Mouse (Mus musculus): ENCODE data around the gene Hpcal1. TPM values are rescaled to one million over a fixed set of nuclear protein-coding genes. Genes with fewer than 3 reads are reported as not detected.
"Not testable (repeated sequence)": the region's sequence is repeated elsewhere in the genome, so short reads cannot be mapped to it uniquely, and the experiment has no call there.

The Hpcal1 gene
- total RNA-seq, 4 experiments from 2014 or later: 3.4 to 3.9 (median 3.5) TPM

DNA sequence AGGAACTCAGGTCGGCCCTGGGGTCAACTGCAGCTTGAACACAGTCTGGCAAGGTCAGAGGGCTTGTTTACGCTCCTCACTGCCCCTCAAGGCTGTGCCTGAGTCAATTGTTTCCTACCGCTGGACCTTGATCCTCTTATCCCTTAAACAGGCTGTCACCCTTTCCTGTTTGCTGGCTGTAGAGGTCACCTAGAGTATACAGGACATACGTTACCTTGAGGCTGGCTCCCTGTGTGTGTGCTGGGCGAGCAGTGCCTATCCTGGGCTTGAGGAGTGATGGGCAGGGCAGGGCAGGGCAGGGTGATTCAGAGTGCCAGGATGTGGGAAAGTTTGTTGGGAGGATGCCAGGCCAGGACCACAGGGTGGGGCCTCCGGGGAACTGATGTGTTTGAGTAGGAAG is 47.8 kb downstream of the Hpcal1 start:
- no peak for DNase-seq (ENCODE audit: low spot score in 2 of 2)

DNA sequence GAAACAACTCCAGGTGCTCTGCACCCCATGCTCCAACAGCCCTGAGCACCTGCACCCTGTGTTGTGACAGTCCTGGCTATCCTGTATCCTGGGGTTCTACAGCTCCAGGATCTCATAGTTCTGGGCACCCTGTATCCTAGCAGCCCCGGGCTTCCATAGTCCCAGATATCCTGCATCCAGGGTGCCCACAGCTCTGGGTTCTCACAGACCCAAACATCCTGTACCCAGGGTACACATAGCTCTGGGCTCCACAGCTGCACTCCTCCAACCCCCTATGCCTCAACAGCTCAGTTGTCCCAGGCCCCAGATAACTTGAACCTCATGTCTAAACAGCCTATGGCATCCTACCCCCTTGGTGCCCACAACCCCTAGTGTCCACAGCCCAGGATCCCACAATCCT is 49.6 kb downstream of the Hpcal1 start:
- no peak for DNase-seq (ENCODE audit: low spot score in 2 of 2)

DNA sequence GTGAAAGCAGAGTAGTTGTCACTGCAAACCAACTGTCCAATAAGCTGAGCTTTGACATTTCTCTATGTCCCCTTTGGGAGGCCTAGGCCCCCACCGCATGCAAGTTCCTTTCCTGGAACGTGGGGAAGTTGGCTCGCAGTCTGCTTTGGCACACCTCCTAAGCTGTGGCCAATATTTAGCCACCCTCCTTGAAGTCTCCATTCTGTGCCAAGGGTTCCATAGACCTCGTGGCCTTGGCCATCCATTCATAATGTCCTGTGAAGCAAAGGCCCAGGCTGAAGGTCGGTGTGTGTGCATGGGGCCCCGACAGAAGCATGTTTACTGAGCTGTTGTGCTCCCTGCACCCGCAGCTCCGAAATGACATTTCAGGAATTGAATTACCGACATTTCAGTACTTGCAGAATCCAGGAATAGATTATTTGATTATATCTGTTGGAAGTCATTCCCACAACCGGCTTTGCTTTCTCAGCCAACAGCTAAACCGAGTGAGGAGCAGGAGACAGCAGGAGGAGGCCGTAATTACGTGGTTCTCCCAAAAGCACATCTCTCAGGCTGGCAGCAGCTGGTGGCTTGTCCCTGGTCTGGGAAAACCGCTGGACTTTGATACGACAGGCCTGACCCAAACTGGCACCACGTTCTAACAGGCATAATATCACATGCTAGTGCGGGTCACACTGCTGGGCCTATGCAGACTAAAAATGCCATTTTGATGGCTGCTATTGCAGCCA is 51.1 kb downstream of the Hpcal1 start:
- peak in 1 of 2 experiments; percentile 28 for DNase-seq (ENCODE audit: low spot score in 2 of 2)

DNA sequence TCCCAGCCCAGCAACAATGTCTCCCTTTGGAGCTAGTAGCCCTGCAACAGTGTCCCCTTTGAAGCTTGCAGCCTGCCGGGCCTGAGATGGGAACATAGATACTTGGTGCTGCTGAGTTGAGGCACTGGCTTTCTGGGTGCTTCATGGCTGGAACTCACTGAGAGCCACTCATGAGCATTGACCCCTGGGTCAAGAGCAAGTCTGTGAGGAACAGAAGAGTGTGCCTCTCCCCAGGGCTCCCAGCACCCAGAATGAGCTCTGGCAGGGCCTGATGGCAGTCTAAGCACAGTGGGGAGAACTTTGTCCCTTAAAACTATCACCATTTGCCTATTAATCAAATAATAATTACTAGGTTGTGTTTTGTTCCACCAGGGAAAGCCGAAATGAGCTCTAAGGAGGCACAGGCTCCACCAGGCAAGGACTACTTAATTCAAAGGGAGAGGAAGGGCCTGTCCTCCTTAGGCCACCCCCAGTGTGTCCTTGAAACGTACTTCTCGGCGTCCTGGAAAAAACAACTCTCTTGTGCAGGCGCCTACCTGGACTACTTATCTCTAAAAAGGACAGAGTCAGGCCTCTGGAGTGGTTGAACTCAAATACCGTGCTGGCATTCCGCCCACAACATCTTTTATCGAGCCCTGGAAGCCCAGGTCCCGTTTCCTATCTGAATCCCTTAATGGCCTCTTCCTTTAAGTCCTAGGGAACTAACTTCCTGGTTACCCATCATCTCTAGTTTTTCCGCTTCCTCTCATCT is 52.1 kb downstream of the Hpcal1 start:
- no peak for DNase-seq (ENCODE audit: low spot score in 2 of 2)

DNA sequence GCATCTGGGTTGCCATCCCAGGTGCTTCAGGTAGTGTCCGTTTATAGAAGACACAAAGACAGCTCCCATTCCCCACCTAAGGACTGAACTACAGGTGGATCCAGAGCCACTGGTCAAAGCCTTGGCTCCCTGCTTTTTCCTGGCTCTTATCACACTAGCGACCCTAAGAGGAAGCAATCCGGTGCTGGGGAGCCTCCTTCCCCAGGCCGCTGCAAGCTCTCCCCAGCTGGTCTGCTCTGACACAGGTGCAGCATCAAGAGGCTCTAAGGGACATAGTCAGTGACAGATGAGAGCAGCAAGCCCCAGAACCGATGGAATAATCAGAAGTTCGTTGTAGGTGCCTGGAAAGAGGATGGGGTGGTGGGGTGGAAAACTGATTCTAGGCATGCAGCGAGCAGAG is 54.8 kb downstream of the Hpcal1 start:
- no peak for DNase-seq (ENCODE audit: low spot score in 2 of 2)

DNA sequence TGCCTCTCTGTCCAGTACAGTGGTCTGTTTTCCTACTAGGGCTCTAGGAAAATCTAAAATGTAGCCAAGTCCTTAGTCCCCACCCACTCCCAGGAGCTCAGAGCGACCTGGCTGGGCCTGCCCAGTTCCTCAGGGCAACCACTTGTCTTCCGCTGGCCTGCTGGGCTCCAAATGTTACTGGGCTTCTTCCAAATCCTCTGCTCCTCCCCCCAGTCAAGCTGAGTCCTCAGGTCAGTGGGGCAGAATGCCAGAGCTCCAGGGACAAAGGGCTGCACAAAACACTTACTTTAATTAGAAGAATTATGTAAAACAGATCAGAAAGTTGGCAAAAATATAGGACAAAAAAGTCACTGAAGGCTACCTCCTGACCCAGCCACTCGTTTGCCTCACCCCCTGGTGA is 56.1 kb downstream of the Hpcal1 start:
- DNase-seq (ENCODE audit: low spot score in 2 of 2): peak; percentile 31 to 59

DNA sequence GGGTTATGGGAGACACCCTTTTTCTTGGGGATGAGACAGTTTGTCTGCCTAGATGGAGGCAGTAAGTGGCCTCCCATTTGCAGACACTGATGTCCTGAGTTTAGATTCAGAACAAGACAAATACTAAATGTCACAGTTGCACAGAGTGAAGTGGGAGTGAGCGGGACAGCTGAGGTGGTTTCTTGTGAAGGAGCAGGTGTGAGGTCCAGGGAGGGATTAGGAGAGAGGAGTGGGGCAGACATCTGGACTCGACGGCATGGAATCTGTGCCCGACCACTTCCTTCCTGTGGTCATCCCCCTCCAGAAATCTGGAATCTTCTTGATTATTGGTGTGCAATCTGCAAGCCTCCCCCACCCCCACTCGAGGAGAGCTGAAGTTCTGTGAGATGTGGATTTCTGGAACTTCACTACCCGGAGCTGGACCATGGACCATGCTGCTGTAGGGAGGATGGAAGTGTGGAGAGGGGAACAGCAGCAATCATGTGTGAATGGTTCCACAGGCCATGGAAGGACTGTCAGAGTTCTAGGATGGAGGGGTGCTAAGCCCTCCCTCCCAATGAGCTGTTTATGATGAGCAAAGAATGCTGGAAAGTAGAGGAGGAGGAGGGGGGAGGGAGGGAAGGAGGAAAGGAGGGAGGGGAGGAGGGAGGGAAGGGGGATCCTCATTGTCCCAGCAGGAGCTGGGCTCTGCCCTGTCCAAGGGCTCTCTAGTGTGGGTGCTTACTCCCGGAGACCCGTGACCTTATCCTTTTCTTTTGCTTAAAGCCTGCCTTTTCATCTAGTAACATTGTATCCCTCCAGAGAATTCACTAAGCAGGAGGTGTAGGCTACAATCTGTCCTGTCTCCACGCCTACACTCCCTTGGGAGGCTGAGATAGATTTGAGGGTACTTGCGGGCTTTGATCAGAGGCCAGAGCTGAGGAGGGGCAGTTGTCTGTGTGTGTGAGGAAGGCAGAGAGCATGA is 56.8 kb downstream of the Hpcal1 start:
- no peak for DNase-seq (ENCODE audit: low spot score in 2 of 2)

DNA sequence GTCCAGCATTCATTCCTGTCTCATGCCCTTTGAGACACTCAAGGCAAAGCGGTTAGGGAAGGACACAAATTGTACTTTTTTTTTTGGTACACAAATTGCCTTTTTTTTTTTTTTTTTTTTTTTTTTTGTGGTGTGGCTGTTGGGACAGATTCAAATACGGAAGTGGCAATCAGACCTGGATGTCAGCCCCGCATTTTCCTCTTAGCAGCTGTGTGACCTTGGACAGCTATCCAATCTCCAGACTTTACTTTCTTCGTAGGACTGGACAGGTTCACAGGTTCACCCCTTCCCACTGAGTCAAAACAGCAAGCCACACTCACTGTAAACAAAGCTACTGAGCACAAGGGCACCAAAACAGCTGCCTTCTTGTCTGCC is 57.5 kb downstream of the Hpcal1 start:
- no peak for DNase-seq (ENCODE audit: low spot score in 2 of 2)

DNA sequence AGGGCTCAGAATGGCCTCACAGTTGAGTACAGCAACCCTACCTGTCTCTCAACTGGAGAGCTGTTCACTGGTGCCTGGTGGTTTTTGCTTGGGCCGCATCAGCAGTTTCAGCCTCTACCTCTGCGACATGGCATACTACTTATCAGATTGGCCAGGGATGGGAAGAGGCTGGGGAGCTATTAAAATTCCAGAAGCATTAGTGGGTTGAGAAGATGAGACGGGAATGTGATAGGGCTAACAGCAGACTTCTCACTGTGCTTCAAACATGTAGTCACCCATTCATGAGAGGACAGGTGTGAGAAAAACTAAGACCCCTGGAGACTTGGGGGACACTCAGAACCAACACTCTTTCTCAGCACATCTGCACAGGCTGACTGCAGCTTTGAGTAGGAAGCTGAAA is 59.1 kb downstream of the Hpcal1 start:
- DNase-seq (ENCODE audit: low spot score in 2 of 2): no peak

DNA sequence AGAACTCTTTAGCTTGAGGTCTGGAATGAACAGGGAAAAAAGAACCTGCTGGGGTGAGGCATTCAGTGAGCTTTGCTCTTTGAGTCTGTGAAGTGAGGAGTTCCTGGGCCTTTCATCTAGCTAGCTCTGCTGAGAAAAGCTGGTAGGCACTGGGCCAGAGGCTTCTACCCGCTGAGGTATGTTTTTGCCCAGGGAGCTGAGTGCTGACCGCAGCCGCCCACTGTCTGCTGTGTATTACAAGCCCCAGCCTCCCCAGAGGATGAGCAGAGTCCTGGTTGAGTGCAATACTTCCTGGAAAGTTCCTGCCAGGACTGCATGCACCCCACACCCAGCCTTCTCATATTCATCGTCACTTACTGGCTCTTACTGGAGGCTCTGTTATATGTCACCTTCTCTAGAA is 59.8 kb downstream of the Hpcal1 start:
- DNase-seq (ENCODE audit: low spot score in 2 of 2): no peak

DNA sequence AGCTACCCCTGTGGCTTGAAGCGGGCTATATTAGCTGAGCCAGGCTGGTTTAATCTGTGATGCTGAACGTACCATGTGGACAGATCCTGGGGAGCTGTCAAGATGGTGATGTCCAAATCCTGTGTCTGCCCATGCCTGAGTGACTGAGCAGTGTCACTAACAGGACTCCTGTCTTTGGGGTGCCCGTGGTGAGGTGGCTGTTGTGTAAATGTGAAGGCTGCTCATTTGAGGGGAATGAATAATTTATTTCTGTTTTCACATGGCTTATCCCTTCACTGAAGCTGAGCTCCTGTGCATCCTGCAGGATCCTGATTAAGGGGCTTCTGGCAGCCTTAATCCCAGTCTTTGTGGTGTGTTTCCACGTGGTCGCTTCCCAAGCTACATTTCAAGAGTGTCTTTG is 62.2 kb downstream of the Hpcal1 start:
- no peak for DNase-seq (ENCODE audit: low spot score in 2 of 2)

DNA sequence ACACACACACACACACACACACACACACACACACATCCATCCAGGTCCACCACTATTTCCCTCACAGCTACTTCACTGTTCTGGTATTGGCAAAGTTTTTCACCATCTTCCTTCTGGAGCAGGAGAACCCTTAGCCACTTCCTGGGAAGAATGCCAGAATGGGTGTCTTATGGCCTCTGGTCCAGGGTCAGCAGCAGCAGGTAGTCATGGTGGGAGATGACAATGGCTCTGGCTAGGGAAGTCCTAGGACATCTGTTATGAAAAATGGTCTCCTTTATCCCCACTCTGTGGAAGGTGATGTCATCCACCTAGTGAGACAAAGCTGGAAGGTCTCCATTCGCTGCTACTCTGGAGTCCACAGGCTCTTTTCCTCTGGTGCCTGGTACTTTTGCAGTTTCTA is 64.1 kb downstream of the Hpcal1 start:
- no peak for DNase-seq (ENCODE audit: low spot score in 2 of 2)

DNA sequence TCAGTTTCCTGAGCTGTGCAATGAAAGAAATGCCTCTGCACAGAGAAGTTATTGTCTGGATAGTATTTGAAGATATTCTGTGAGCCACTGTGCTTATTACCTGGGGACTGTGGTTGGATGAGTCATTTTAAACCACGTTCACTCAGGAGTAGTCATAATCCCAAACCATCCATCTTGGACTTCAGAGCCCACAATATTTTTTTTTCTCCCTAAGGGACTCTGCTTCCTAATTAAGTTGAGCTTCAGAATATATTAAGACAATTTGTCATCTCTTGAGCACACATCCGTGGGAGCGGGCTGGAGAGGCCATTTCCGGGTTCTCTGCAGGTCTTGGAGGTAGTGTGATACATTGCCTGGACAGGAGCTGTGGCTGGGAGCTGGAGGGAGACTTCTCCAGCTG is 66.2 kb downstream of the Hpcal1 start:
- DNase-seq (ENCODE audit: low spot score in 2 of 2): no peak

DNA sequence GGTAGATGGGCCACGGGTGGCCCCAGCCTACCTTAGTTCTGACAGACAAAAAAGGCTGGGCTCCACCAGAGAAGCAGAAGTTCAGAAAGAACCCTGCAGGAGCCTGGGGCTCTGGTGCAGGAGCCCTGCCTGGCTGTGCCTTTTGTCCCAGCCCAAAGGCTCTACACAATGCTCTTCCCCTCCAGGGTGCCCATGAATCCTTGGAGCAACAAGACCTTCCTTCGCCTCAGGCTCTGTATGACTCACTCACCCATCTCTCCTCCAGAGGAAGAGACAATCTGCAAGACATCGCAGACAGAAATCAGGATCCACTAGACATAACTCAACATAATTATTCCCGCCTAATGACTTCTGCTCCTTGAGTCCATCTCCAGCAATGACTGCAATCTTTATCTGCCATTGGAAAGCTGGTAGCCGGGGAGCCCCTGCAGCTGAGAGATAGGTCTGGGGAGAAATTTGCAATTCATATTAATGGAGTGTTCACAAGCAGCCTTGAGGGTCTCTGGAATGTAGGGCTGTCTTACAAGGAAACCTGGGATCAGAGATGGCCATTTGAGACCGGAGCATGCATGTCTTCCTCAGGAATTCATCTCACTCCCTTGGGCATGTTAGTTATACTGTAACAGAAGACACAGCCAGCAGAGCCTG is 71.8 kb downstream of the Hpcal1 start:
- DNase-seq (ENCODE audit: low spot score in 2 of 2): no peak

DNA sequence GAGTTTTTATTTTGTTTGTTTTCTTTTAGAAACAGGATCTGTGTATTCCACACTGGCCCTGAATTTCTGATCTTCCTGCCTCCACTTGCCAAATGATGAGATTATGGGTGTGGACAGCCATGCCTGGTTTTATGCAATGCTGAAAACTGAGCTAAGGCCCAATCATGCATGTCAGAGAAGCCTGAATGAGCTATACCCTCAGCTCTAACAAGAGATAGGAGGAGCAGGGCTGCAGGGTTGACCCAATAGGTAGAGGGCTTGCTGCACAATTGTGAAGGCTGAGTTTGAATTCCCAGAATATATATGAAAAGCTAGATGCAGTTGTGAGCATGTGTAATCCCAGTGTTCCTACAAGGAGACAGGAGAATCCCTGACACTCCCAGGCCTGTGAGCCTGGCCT is 72.4 kb downstream of the Hpcal1 start:
- no peak for DNase-seq (ENCODE audit: low spot score in 2 of 2)

DNA sequence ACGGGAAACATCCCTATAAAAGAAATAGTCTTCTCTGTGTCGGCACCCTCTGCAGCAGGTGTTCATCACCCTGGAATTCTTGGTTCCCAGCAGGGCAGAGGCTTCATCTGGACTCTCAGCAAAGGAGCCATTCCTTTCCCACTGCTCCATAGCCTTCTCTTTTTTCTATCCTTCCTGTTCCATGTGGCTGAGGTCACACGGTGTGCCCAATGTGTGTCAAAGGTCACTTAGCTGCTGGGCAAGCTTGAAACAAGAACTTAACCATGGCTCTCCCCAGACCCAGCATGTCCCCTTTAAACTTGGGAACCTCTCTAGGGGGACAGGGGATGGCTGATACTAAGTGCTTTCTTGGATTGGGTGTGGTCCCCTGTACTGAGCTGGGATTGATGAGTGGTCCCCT is 73.3 kb downstream of the Hpcal1 start:
- DNase-seq (ENCODE audit: low spot score in 2 of 2): no peak

DNA sequence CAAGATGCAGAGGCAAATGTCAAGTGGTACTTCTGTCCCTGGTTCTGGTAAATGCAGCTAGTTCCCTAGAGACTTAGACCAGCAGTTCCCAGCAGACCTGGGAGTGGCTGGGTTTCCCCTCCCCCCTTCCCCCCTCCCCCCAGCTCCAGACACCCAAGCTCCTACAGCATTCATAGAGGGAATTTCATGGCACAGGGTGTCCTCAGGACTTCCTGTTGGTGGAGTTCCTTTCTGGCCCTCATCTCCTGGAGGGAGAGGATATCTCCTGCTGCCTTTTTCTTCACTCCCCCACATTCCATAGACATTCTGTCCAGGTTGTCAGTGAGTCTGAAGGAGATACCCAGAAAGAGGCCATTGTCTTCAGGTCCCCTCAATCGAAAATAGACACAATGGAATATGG is 76.9 kb downstream of the Hpcal1 start:
- DNase-seq (ENCODE audit: low spot score in 2 of 2): not testable (repeated sequence)

DNA sequence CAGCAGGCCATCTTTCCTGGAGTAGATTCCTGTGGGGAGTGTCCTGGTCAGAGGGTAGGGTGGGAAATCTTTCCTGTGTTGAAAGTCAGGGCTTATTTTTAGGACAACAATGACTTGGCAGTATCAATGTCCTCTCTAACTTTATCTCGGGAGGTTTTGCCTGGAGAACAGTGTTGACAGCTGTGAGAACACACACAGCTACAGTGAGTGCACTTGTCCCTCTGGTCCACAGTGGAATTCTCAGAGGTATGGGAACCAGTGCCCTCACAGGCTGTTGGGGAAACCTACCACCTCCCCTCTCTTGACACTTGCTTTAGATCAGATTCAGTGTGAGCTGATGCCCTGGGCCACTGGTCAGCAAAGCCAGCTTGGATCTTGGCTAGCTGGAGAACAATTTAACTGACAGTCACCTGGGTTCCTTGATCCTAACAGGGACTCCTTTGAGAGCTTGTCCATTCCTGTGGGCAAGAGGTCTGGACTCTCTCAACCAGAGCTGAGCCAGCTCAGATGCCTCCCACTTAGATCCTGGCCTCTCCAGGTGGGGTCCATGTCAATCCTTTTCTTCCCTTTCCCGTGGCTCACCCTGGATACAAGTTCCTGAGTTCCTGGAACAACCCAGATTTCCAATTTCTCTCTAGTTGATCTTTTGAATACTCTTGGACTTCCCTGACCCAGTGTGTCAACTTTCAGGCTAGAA is 79.0 kb downstream of the Hpcal1 start:
- no peak for DNase-seq (ENCODE audit: low spot score in 2 of 2)

DNA sequence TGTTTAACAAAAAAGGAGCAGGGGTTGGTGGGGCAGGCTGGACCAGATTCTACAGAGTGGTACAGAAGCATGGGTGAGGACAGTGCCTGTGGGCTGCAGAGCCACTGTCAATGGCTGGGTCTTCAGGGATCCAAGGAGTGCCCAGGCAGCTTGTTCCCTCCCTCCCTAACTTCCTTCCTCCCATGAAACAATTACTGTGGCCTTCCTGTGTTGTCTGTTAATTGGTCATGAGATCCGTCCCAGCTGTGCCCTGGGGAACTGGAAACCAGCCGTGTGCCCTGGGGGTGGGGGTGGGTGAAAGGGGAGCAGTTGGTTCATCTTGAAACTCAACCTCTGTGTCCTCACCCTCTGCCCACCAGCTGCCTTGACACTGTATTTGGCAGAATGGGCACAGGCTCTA is 79.9 kb downstream of the Hpcal1 start:
- DNase-seq (ENCODE audit: low spot score in 2 of 2): no peak

DNA sequence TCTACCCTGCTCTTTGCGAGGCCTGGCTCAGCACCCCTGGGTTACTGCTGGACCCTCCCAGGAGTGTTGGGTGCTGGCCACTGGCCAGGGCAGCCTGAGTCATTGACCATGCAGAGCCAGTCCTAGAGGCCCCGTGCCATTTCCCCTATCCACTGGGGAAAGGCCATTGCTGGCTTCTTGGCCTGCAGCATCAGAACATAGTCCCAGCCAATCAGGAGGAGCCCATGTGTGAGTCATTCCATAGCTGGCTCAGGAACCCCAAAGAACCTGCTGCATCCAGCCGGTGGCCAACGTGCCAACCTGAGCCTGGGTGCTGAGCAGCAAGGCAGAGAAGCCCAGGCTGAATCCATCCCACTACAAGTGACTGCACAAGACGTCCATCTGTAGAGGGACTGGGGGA is 83.1 kb downstream of the Hpcal1 start:
- DNase-seq (ENCODE audit: low spot score in 2 of 2): peak; percentile 15 to 38

DNA sequence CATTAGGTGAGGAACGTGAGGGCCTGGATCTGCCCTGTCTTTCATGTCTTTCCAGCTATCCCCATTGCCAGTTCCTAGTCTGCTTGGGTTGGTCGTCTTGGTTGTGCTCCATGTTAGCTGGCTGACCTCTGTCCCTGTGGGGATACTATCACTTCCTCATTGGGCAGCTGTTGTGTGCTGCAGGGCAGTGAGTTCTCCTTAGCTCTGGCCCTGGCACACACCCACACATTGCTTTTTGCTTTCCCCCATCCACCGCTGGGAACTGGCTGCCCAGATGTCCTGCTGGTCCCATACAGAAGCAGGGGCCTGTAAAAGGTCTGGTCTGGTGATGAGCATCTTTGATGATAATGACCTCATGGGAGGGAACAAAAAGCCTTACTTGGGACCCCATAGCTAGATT is 84.2 kb downstream of the Hpcal1 start:
- DNase-seq (ENCODE audit: low spot score in 2 of 2): not testable (repeated sequence)
